Mouse (Mus musculus) heart, adult 2 months (tissue): ENCODE results near the gene Prrc2c. TPM values are rescaled to one million over a fixed set of nuclear protein-coding genes. Genes with fewer than 3 reads are reported as not detected.
"Not testable (repeated sequence)": the region's sequence is repeated elsewhere in the genome, so short reads cannot be mapped to it uniquely, and the experiment has no call there.

Source experiments
- DNase-seq, 2 experiments: peaks; one replicate each; pipeline ENCODE4 v3.0.0; 2021
- H3K27ac ChIP-seq: fragments of 200-600 bp; 2 replicates; pipeline ENCODE4 v1.8.1; 2022
- H3K27me3 ChIP-seq: fragments of 200-500 bp; 2 replicates; pipeline ENCODE4 v1.6.1; 2012; ENCODE audit warnings: mild to moderate bottlenecking, low read length, inconsistent platforms, mixed read lengths; ENCODE audit not compliant: control insufficient read depth, insufficient read depth
- H3K36me3 ChIP-seq: fragments of 200-500 bp; 2 replicates; pipeline ENCODE4 v1.6.1; 2012; ENCODE audit warnings: low read length, inconsistent platforms; ENCODE audit not compliant: control insufficient read depth, insufficient read depth
- H3K4me1 ChIP-seq: fragments of 200-500 bp; 2 replicates; pipeline ENCODE4 v1.6.1; 2011; ENCODE audit warnings: low read length; ENCODE audit not compliant: control insufficient read depth, insufficient read depth
- H3K4me3 ChIP-seq: fragments of 200-600 bp; 2 replicates; pipeline ENCODE4 v1.8.1; 2022
- H3K79me2 ChIP-seq: fragments of 200-500 bp; replicated peaks from 2 replicates; pipeline ENCODE4 v1.6.1; 2012; ENCODE audit warnings: mild to moderate bottlenecking, inconsistent platforms, low read length, moderate library complexity, mixed read lengths; ENCODE audit not compliant: control insufficient read depth, insufficient read depth
- H3K9ac ChIP-seq: fragments of 200-500 bp; 2 replicates; pipeline ENCODE4 v1.6.1; 2012; ENCODE audit warnings: low read depth, mild to moderate bottlenecking, control low read depth, inconsistent platforms, low read length, mixed read lengths
- CTCF ChIP-seq: fragments of 200-600 bp; IDR thresholded peaks from 2 replicates; pipeline ENCODE4 v1.8.1; 2022; ENCODE audit warnings: antibody characterized with exemption, mild to moderate bottlenecking, moderate library complexity
- EP300 ChIP-seq: fragments of 200-500 bp; IDR thresholded peaks from 2 replicates; pipeline ENCODE4 v1.6.1; 2011; ENCODE audit warnings: low read depth, low read length, control low read depth; ENCODE audit not compliant: insufficient read depth
- POLR2A ChIP-seq: fragments of 200-500 bp; IDR thresholded peaks from 2 replicates; pipeline ENCODE4 v1.6.1; 2011; ENCODE audit warnings: mild to moderate bottlenecking, low read depth, low read length, control low read depth; ENCODE audit not compliant: insufficient read depth
- WGBS: fragments of 180-500 bp; shearing (Covaris S2); methylation state at CpG from one replicate; pipeline ENCODE4 v1.1.7; 2018; 5-methylcytosine and 5-hydroxymethylcytosine counted together
- intact Hi-C: fragments of 180-260 bp; cut with DNase I; formaldehyde crosslinking; loops from one replicate; pipeline ENCODE4 v1.15.1; 2025
- polyA plus RNA-seq: library from polyadenylated mRNA; depleted of rRNA; stranded (reverse); fragments of >200 nt; gene quantifications from 2 replicates; pipeline ENCODE4 v1.2.3, GENCODE M21; 2012
- total RNA-seq, 2 experiments: library from RNA; stranded (reverse); gene quantifications; 2 replicates each; pipeline ENCODE4 v1.2.3; 2021

Gene Prrc2c
- total and polyA plus RNA-seq, 3 experiments: 20.0 to 72.0 (median 71.7) TPM

- 81% methylated on average over 3 of the region's 3 CpGs for WGBS
- no peak for TF ChIP-seq EP300
- no peak for TF ChIP-seq CTCF
- no peak for TF ChIP-seq POLR2A
- intact Hi-C loops: no loop called here
These were observed 97.8 kb downstream of the Prrc2c start for GRCm38 (mm10) chr1:162642591-162642990.

GRCm38 (mm10) chr1:162639861-162640260 is 100.5 kb downstream of the Prrc2c start:
- TF ChIP-seq POLR2A (no peak), EP300 (no peak), CTCF (no peak)
- Histone ChIP-seq H3K27me3 (no peaks in the 10 kb centered on the region), H3K4me3 (no peak overlapping the region), H3K79me2 (no peaks in the 10 kb centered on the region), H3K4me1 (peaks cover 13% of the 10 kb centered on the region), H3K9ac (no peak overlapping the region), H3K27ac (no peak overlapping the region; the same call in 1 of the 2 replicates), H3K36me3 (no peaks in the 10 kb centered on the region)
- DNase-seq: no peak
- WGBS: 88% methylated on average over 1 of the region's 1 CpGs
- intact Hi-C loops: no loop called here

More at GRCm38 (mm10) chr1:162642591-162642990, 97.8 kb downstream of the Prrc2c start:
- peaks cover 3% of the 10 kb centered on the region for H3K4me1 ChIP-seq
- H3K79me2 ChIP-seq: no peaks in the 10 kb centered on the region
- H3K36me3 ChIP-seq: no peaks in the 10 kb centered on the region
- no peak overlapping the region for H3K9ac ChIP-seq
- no peak overlapping the region for H3K27ac ChIP-seq
- H3K27me3 ChIP-seq: no peaks in the 10 kb centered on the region
- H3K4me3 ChIP-seq: no peak overlapping the region
- no peak for DNase-seq

- Histone ChIP-seq H3K4me3 (no peak within 1 kb of the TSS), H3K4me1 (peaks cover 13% of the 10 kb centered on the region), H3K27ac (no peak within 1 kb of the TSS; the same call in 1 of the 2 replicates), H3K9ac (no peak within 1 kb of the TSS), H3K27me3 (no peaks in the 10 kb centered on the region), H3K79me2 (no peaks in the 10 kb centered on the region), H3K36me3 (no peaks in the 10 kb centered on the region)
- TF ChIP-seq CTCF: no peak
- TF ChIP-seq EP300: no peak
- no peak for TF ChIP-seq POLR2A
- WGBS: 72% methylated on average over 10 of the region's 10 CpGs
- peak; percentile 45 to 47 for DNase-seq
- intact Hi-C loops: no loop called here
These were observed 101.2 kb downstream of the Prrc2c start, which contains the start of gene Myoc for GRCm38 (mm10) chr1:162639051-162639750. Gene Myoc (plus strand): TSS chr1:162639155.

GRCm38 (mm10) chr1:162638535-162638934 is 101.8 kb downstream of the Prrc2c start:
- no peak for DNase-seq
- 83% methylated on average over 4 of the region's 4 CpGs for WGBS
- Histone ChIP-seq H3K4me1 (peaks cover 10% of the 10 kb centered on the region), H3K27ac (no peak overlapping the region), H3K79me2 (no peaks in the 10 kb centered on the region), H3K4me3 (no peak overlapping the region), H3K9ac (no peak overlapping the region), H3K36me3 (no peaks in the 10 kb centered on the region), H3K27me3 (no peaks in the 10 kb centered on the region)
- intact Hi-C loops: no loop called here
- TF ChIP-seq POLR2A: no peak
- no peak for TF ChIP-seq EP300
- TF ChIP-seq CTCF: no peak

- 72% methylated on average over 3 of the region's 3 CpGs for WGBS
These were observed 103.8 kb downstream of the Prrc2c start for GRCm38 (mm10) chr1:162636516-162636915.

GRCm38 (mm10) chr1:162635291-162635931 is 104.9 kb downstream of the Prrc2c start:
- Histone ChIP-seq H3K4me1 (peaks cover 10% of the 10 kb centered on the region), H3K27ac (peak overlapping the region; percentile 62)
- intact Hi-C loops, H3K9ac ChIP-seq, H3K36me3 ChIP-seq, H3K27me3 ChIP-seq, H3K79me2 ChIP-seq, H3K4me3 ChIP-seq: not testable (repeated sequence)
- DNase-seq: peak; percentile 60 to 72
- WGBS: 22% methylated on average over 1 of the region's 1 CpGs
- 0 out of 2 replicates have a peak, but pooled peaks have one; percentile 58 for TF ChIP-seq EP300

More at GRCm38 (mm10) chr1:162636516-162636915, 103.8 kb downstream of the Prrc2c start:
- H3K4me3 ChIP-seq: no peak overlapping the region
- peak overlapping the region; percentile 62; the same call in 1 of the 2 replicates for H3K27ac ChIP-seq
- intact Hi-C loops: no loop called here
- H3K9ac ChIP-seq: no peak overlapping the region
- DNase-seq: no peak
- H3K4me1 ChIP-seq: peaks cover 10% of the 10 kb centered on the region
- no peaks in the 10 kb centered on the region for H3K79me2 ChIP-seq
- no peaks in the 10 kb centered on the region for H3K36me3 ChIP-seq
- TF ChIP-seq POLR2A (no peak), EP300 (no peak), CTCF (no peak)
- H3K27me3 ChIP-seq: no peaks in the 10 kb centered on the region

GRCm38 (mm10) chr1:162628326-162628725 is 112.0 kb downstream of the Prrc2c start:
- H3K27ac ChIP-seq, H3K4me1 ChIP-seq, intact Hi-C loops, DNase-seq, H3K36me3 ChIP-seq, H3K79me2 ChIP-seq, H3K9ac ChIP-seq, H3K27me3 ChIP-seq, H3K4me3 ChIP-seq: not testable (repeated sequence)
- 95% methylated on average over 15 of the region's 15 CpGs for WGBS

GRCm38 (mm10) chr1:162627821-162628220 is 112.5 kb downstream of the Prrc2c start:
- not testable (repeated sequence) for H3K4me3 ChIP-seq, H3K36me3 ChIP-seq
- 63% methylated on average over 4 of the region's 4 CpGs for WGBS

More at GRCm38 (mm10) chr1:162627821-162628220, 112.5 kb downstream of the Prrc2c start:
- intact Hi-C loops, H3K4me1 ChIP-seq, H3K27ac ChIP-seq, DNase-seq, H3K9ac ChIP-seq, H3K27me3 ChIP-seq, H3K79me2 ChIP-seq: not testable (repeated sequence)
